Mouse (Mus musculus): ENCODE results near the gene Rbm20.
A peak's percentile ranks its signal among the peaks of the same experiment; 100 is the strongest.

DNA sequence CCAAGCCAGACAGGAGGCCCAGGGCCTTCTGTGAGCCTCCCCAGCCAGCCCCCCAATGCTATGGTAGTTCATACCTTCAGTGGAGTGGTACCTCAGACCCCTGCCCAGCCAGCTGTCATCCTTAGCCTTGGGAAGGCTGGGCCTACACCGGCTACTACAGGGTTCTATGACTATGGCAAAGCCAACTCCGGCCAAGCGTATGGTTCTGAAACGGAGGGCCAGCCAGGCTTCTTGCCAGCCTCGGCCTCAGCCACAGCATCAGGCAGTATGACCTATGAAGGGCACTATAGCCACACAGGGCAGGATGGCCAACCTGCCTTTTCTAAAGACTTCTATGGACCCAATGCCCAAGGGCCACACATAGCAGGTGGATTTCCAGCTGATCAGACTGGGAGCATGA, 136.5 kb downstream of the Rbm20 start:
- 0 out of 2 replicates have a peak, but pooled peaks have one; percentile 13 for TF ChIP-seq POLR2A (IDR thresholded peaks at IDR 0.05; ENCODE audit: insufficient read depth, low read depth, low read length)
- TF ChIP-seq CTCF (IDR thresholded peaks at IDR 0.05): no peak
- no peak for TF ChIP-seq EP300 (IDR thresholded peaks at IDR 0.05; ENCODE audit: insufficient read depth, low read depth, low read length)

Measured in heart, adult 2 months (tissue).